ENCODE assay signal across 9 mouse cellular contexts in the genomic region with DNA sequence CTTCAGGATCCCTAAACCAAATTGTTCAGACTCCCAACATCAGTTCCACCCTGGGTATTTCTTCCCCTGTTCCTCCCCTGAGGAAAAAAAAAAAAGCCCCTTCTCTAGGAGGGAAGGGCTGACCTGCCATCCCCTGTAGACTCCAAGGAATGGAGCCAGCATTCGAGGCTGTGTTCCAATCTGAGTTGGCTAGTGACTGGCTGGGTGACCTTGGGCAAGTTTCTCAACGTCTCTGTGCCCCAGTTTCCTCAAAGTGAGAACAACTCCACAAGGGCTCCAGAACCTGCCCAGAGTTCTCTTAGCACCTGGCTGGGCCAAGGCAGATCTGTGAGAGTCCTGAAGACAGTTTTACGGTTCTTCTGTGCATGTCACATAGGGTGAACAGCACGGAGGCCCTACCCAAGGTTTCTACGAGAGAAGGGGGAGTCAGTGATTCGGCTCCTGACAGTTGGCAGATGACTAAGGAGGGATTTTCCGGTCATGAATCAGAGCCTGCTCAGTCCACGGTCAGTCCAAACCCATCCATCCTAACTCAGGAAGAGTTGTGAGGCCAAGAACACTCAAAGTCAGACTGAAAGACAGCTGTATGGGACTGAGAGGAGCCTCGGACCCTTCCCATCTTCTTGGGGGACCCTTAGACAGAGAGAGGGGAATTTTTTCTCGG. TPM values are rescaled to one million over a fixed set of nuclear protein-coding genes. Genes with fewer than 3 reads are reported as not detected.
DNase-seq lines count a peak whose midpoint lies in the region; ATAC-seq and TF ChIP-seq lines count a peak whose summit lies in the region.
"Had no signal": no experiment of that assay in that cellular context is flagged by ENCODE, and none has a peak within 500 bp of the region (broad histone marks: within the 10 kb centered on the region; RNA-seq: fewer than 3 reads in every experiment).

No protein-coding gene starts in this region.

- TF ChIP-seq CTCF in MEL (IDR thresholded peaks at IDR 0.05 in 2 of 3, conservative IDR thresholded peaks at IDR 0.05 in 1 of 3; ENCODE audit: control insufficient read depth in 1 of 3, insufficient read depth in 1 of 3, low read depth in 2 of 3, low read length in 3 of 3, poor library complexity in 1 of 3, severe bottlenecking in 1 of 3), result no peak
- no peak for TF ChIP-seq CTCF in stomach, postnatal 0 days (IDR thresholded peaks at IDR 0.05; ENCODE audit: low read depth)

- no peak for TF ChIP-seq RAD21 in MEL (IDR thresholded peaks at IDR 0.05; ENCODE audit: low read depth, low read length)

- ATAC-seq in kidney, embryonic 14.5 days (ENCODE audit: low FRiP score, low TSS enrichment), result no peak
- ATAC-seq in forebrain, embryonic 15.5 days (replicated peaks), result no peak
- no peak for ATAC-seq in limb, embryonic 15.5 days (ENCODE audit: insufficient number of reproducible peaks, low FRiP score, low TSS enrichment, low read depth)
- ATAC-seq in stomach, postnatal 0 days (ENCODE audit: low FRiP score, low TSS enrichment), result no peak

- H3K27me3 ChIP-seq in kidney, embryonic 14.5 days (ENCODE audit: control insufficient read depth, insufficient read depth, low read length), result no peaks in the 10 kb centered on the region
- no peaks in the 10 kb centered on the region for H3K27me3 ChIP-seq in MEL (ENCODE audit: control insufficient read depth in 1 of 2, insufficient read depth in 2 of 2, low read length in 2 of 2)
- no peaks in the 10 kb centered on the region for H3K27me3 ChIP-seq in forebrain, embryonic 15.5 days
- H3K27me3 ChIP-seq in limb, embryonic 15.5 days, result no peaks in the 10 kb centered on the region
- no peaks in the 10 kb centered on the region for H3K27me3 ChIP-seq in stomach, postnatal 0 days (ENCODE audit: control insufficient read depth, insufficient read depth, low read length)

- peak overlapping the region; percentile 94 for H3K4me3 ChIP-seq in kidney, embryonic 14.5 days (ENCODE audit: low read length)
- H3K4me3 ChIP-seq in MEL (ENCODE audit: control insufficient read depth in 1 of 2, insufficient read depth in 1 of 2, low read depth in 2 of 2, low read length in 2 of 2), result peak overlapping the region; percentile 58 to 59
- H3K4me3 ChIP-seq in forebrain, embryonic 15.5 days, result peak overlapping the region; percentile 85
- H3K4me3 ChIP-seq in limb, embryonic 15.5 days, result peak overlapping the region; percentile 93
- peak overlapping the region; percentile 84 for H3K4me3 ChIP-seq in stomach, postnatal 0 days (ENCODE audit: low read depth, low read length)

- 11% methylated on average over 10 of the region's 10 CpGs for WGBS in kidney, embryonic 14.5 days
- WGBS in forebrain, embryonic 15.5 days, result 37% methylated on average over 10 of the region's 10 CpGs
- 18% methylated on average over 10 of the region's 10 CpGs for WGBS in limb, embryonic 15.5 days
- WGBS in stomach, postnatal 0 days, result 7% methylated on average over 10 of the region's 10 CpGs

- peaks cover 12% of the 10 kb centered on the region for H3K4me1 ChIP-seq in kidney, embryonic 14.5 days (ENCODE audit: control insufficient read depth, insufficient read depth, low read length)
- peaks cover 2 to 6% of the 10 kb centered on the region in 2 experiments; a peak in 2 of 4 replicates for H3K4me1 ChIP-seq in MEL (ENCODE audit: control insufficient read depth in 1 of 2, insufficient read depth in 2 of 2, low read length in 2 of 2)
- H3K4me1 ChIP-seq in forebrain, embryonic 15.5 days, result peaks cover 38% of the 10 kb centered on the region
- peaks cover 24% of the 10 kb centered on the region for H3K4me1 ChIP-seq in limb, embryonic 15.5 days
- H3K4me1 ChIP-seq in stomach, postnatal 0 days (replicated peaks; ENCODE audit: control insufficient read depth, insufficient read depth), result 0 out of 2 replicates have a peak, but pooled peaks cover 3% of the 10 kb centered on the region

- peak overlapping the region; percentile 69; the same call in 1 of the 2 replicates for H3K27ac ChIP-seq in kidney, embryonic 14.5 days (ENCODE audit: low read depth, low read length)
- H3K27ac ChIP-seq in MEL (ENCODE audit: control insufficient read depth, low read depth, low read length), result no peak overlapping the region
- H3K27ac ChIP-seq in forebrain, embryonic 15.5 days (replicated peaks), result peak overlapping the region; percentile 75; the same call in 1 of the 2 replicates
- H3K27ac ChIP-seq in limb, embryonic 15.5 days, result 0 out of 2 replicates have a peak overlapping the region, but pooled peaks have one; percentile 78
- peak overlapping the region; percentile 86 for H3K27ac ChIP-seq in stomach, postnatal 0 days (replicated peaks)

- H3K36me3 ChIP-seq in kidney, embryonic 14.5 days (ENCODE audit: control insufficient read depth, insufficient read depth, low read length), result peaks cover 30% of the 10 kb centered on the region
- peaks cover 0 to 5% of the 10 kb centered on the region in 2 experiments; a peak in 1 of 4 replicates for H3K36me3 ChIP-seq in MEL (ENCODE audit: control insufficient read depth in 1 of 2, insufficient read depth in 2 of 2, low read length in 2 of 2)
- peaks cover 34% of the 10 kb centered on the region for H3K36me3 ChIP-seq in forebrain, embryonic 15.5 days
- H3K36me3 ChIP-seq in limb, embryonic 15.5 days, result peaks cover 28% of the 10 kb centered on the region
- peaks cover 2% of the 10 kb centered on the region for H3K36me3 ChIP-seq in stomach, postnatal 0 days (ENCODE audit: control insufficient read depth, insufficient read depth, low read length)

- TF ChIP-seq EP300 in MEL (IDR thresholded peaks at IDR 0.05; ENCODE audit: low read depth in 1 of 2, low read length in 2 of 2), result no peak
- TF ChIP-seq EP300 in stomach, postnatal 0 days (optimal IDR thresholded peaks at IDR 0.05), result no peak

- H3K9me3 ChIP-seq in kidney, embryonic 14.5 days (ENCODE audit: control insufficient read depth, low read length), result no peaks in the 10 kb centered on the region
- no peaks in the 10 kb centered on the region for H3K9me3 ChIP-seq in MEL (replicated peaks; ENCODE audit: insufficient read depth, low read length)
- no peaks in the 10 kb centered on the region for H3K9me3 ChIP-seq in forebrain, embryonic 15.5 days
- H3K9me3 ChIP-seq in limb, embryonic 15.5 days, result no peaks in the 10 kb centered on the region
- no peaks in the 10 kb centered on the region for H3K9me3 ChIP-seq in stomach, postnatal 0 days (ENCODE audit: control insufficient read depth, low read length)

- no peak for DNase-seq in kidney, adult 9 months
- no peak for DNase-seq in MEL (ENCODE audit: low read depth, low spot score)
- no peak for DNase-seq in stomach, postnatal 0 days (ENCODE audit: low spot score)
- DNase-seq in cerebellum, adult 9-11 months, result no peak
- DNase-seq in frontal cortex, postnatal 25 days (ENCODE audit: low spot score in 2 of 2), result no peak

- no peaks in the 10 kb centered on the region; the same call in 1 of the 2 replicates for H3K79me2 ChIP-seq in MEL (ENCODE audit: control insufficient read depth, insufficient read depth, low read length, poor library complexity)

- peak overlapping the region; percentile 83 for H3K4me2 ChIP-seq in kidney, embryonic 14.5 days (replicated peaks; ENCODE audit: low read depth, low read length)
- peak overlapping the region; percentile 64 for H3K4me2 ChIP-seq in forebrain, embryonic 15.5 days (replicated peaks)
- peak overlapping the region; percentile 66 for H3K4me2 ChIP-seq in limb, embryonic 15.5 days
- peak overlapping the region; percentile 92 for H3K4me2 ChIP-seq in stomach, postnatal 0 days (replicated peaks; ENCODE audit: low read depth)

- TF ChIP-seq POLR2A in MEL (IDR thresholded peaks at IDR 0.05; ENCODE audit: control insufficient read depth in 1 of 2, insufficient read depth in 1 of 2, low read depth in 1 of 2, low read length in 2 of 2, poor library complexity in 1 of 2), result no peak

- H3K9ac ChIP-seq in kidney, embryonic 14.5 days (ENCODE audit: low read depth, low read length), result peak overlapping the region; percentile 94
- H3K9ac ChIP-seq in MEL (ENCODE audit: control insufficient read depth, low read depth, low read length, poor library complexity, severe bottlenecking), result peak overlapping the region; percentile 73
- peak overlapping the region; percentile 96 for H3K9ac ChIP-seq in forebrain, embryonic 15.5 days (replicated peaks)
- peak overlapping the region; percentile 96 for H3K9ac ChIP-seq in limb, embryonic 15.5 days
- peak overlapping the region; percentile 97 for H3K9ac ChIP-seq in stomach, postnatal 0 days (ENCODE audit: low read length)

RNA-seq across cellular contexts. Expression of a gene that starts 1.0 kb away (rescaled TPM):
- 10.2 and 15.7 TPM in 2 replicates for polyA plus RNA-seq in kidney, embryonic 14.5 days (2014; fragmentation: Nextera tagmentation; extraction: Ambion mirVana)
- total RNA-seq in MEL (2012; rRNA removed), result 3.6 and 4.4 TPM in 2 replicates
- 1 to 10 TPM in 1 of 2 experiments, not detected in 1; 7.4 TPM for polyA plus RNA-seq in MEL (2012; ENCODE audit: insufficient read depth in 1 of 2, insufficient read length in 2 of 2, low read depth in 1 of 2, low replicate concordance in 2 of 2, missing spikeins in 1 of 2)
- 41.1 and 42.8 TPM in 2 replicates for polyA plus RNA-seq in forebrain, embryonic 15.5 days (2015; fragmentation: Nextera tagmentation; extraction: Ambion mirVana)
- polyA plus RNA-seq in limb, embryonic 15.5 days (2015; fragmentation: Nextera tagmentation; extraction: Ambion mirVana), result 13.5 and 15.1 TPM in 2 replicates
- polyA plus RNA-seq in stomach, postnatal 0 days (2015; fragmentation: Nextera tagmentation; extraction: Ambion mirVana), result 8.0 and 9.7 TPM in 2 replicates

RNA-seq across cellular contexts. Expression of a gene that starts 13.6 kb away (rescaled TPM):
- 388 TPM in 2 replicates for polyA plus RNA-seq in kidney, embryonic 14.5 days (2014; fragmentation: Nextera tagmentation; extraction: Ambion mirVana)
- 159 and 164 TPM in 2 replicates for total RNA-seq in MEL (2012; rRNA removed)
- 100 to 1,000 TPM in 1 of 2 experiments, not detected in 1; 149 TPM for polyA plus RNA-seq in MEL (2012; ENCODE audit: insufficient read depth in 1 of 2, insufficient read length in 2 of 2, low read depth in 1 of 2, low replicate concordance in 2 of 2, missing spikeins in 1 of 2)
- 233 and 252 TPM in 2 replicates for polyA plus RNA-seq in forebrain, embryonic 15.5 days (2015; fragmentation: Nextera tagmentation; extraction: Ambion mirVana)
- polyA plus RNA-seq in limb, embryonic 15.5 days (2015; fragmentation: Nextera tagmentation; extraction: Ambion mirVana), result 309 and 325 TPM in 2 replicates
- 299 and 309 TPM in 2 replicates for polyA plus RNA-seq in stomach, postnatal 0 days (2015; fragmentation: Nextera tagmentation; extraction: Ambion mirVana)

RNA-seq across cellular contexts. Expression of a gene that starts 21.2 kb away (rescaled TPM):
- 73.2 and 80.1 TPM in 2 replicates for polyA plus RNA-seq in kidney, embryonic 14.5 days (2014; fragmentation: Nextera tagmentation; extraction: Ambion mirVana)
- 26.8 and 27.8 TPM in 2 replicates for total RNA-seq in MEL (2012; rRNA removed)
- polyA plus RNA-seq in MEL (2012; ENCODE audit: insufficient read depth in 1 of 2, insufficient read length in 2 of 2, low read depth in 1 of 2, low replicate concordance in 2 of 2, missing spikeins in 1 of 2), result 10 to 100 TPM in 1 of 2 experiments, not detected in 1; 43.2 TPM
- 53.3 and 58.8 TPM in 2 replicates for polyA plus RNA-seq in forebrain, embryonic 15.5 days (2015; fragmentation: Nextera tagmentation; extraction: Ambion mirVana)
- polyA plus RNA-seq in limb, embryonic 15.5 days (2015; fragmentation: Nextera tagmentation; extraction: Ambion mirVana), result 62.0 and 65.5 TPM in 2 replicates
- polyA plus RNA-seq in stomach, postnatal 0 days (2015; fragmentation: Nextera tagmentation; extraction: Ambion mirVana), result 61.7 and 62.7 TPM in 2 replicates

RNA-seq across cellular contexts. Expression of a gene that starts 34.3 kb away (rescaled TPM):
- polyA plus RNA-seq in kidney, embryonic 14.5 days (2014; fragmentation: Nextera tagmentation; extraction: Ambion mirVana), result 15.4 and 21.1 TPM in 2 replicates
- total RNA-seq in MEL (2012; rRNA removed), result 8.2 and 10.2 TPM in 2 replicates
- polyA plus RNA-seq in MEL (2012; ENCODE audit: insufficient read depth in 1 of 2, insufficient read length in 2 of 2, low read depth in 1 of 2, low replicate concordance in 2 of 2, missing spikeins in 1 of 2), result 10 to 100 TPM in 1 of 2 experiments, not detected in 1; 26.0 TPM
- 24.5 and 27.6 TPM in 2 replicates for polyA plus RNA-seq in forebrain, embryonic 15.5 days (2015; fragmentation: Nextera tagmentation; extraction: Ambion mirVana)
- polyA plus RNA-seq in limb, embryonic 15.5 days (2015; fragmentation: Nextera tagmentation; extraction: Ambion mirVana), result 18.8 and 20.6 TPM in 2 replicates
- 10.1 and 10.4 TPM in 2 replicates for polyA plus RNA-seq in stomach, postnatal 0 days (2015; fragmentation: Nextera tagmentation; extraction: Ambion mirVana)

RNA-seq across cellular contexts. Expression of a gene that starts 50.9 kb away (rescaled TPM):
- polyA plus RNA-seq in kidney, embryonic 14.5 days (2014; fragmentation: Nextera tagmentation; extraction: Ambion mirVana), result 4.3 and 5.5 TPM in 2 replicates
- 0.56 and 2.0 TPM in 2 replicates for total RNA-seq in MEL (2012; rRNA removed)
- 1 to 10 TPM in 1 of 2 experiments, not detected in 1; 1.7 TPM for polyA plus RNA-seq in MEL (2012; ENCODE audit: insufficient read depth in 1 of 2, insufficient read length in 2 of 2, low read depth in 1 of 2, low replicate concordance in 2 of 2, missing spikeins in 1 of 2)
- polyA plus RNA-seq in forebrain, embryonic 15.5 days (2015; fragmentation: Nextera tagmentation; extraction: Ambion mirVana), result 6.2 and 7.1 TPM in 2 replicates
- polyA plus RNA-seq in limb, embryonic 15.5 days (2015; fragmentation: Nextera tagmentation; extraction: Ambion mirVana), result 1.8 and 3.0 TPM in 2 replicates
- polyA plus RNA-seq in stomach, postnatal 0 days (2015; fragmentation: Nextera tagmentation; extraction: Ambion mirVana), result 2.0 and 4.4 TPM in 2 replicates
- total RNA-seq: neutrophil, adult 5-6 weeks had no signal
